Mouse (Mus musculus): Measurements from ENCODE around the gene Daam1.
"Not testable (repeated sequence)": the region's sequence is repeated elsewhere in the genome, so short reads cannot be mapped to it uniquely, and the experiment has no call there.

DNA sequence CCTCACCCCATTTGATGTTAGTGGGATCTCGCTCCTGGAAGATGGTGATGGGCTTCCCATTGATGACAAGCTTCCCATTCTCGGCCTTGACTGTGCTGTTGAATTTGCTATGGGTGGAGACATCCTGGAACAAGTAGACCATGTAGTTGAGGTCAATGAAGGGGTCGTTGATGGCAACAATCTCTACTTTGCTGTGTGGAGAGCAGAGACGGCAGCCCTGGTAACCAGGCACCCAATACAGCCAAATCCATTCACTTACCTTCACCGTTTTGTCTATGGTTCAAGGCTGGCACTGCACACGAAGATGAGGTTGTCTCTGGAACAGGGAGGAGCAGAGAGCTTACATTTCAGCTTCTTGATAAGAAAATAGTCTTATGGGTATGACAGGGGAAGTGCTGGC lies 16.1 kb downstream of the Daam1 start:
- TF ChIP-seq POLR2A (IDR thresholded peaks at IDR 0.05; ENCODE audit: insufficient read length, low read depth); E2F4 (IDR thresholded peaks at IDR 0.05; ENCODE audit: insufficient read depth): not testable (repeated sequence)
